Mouse (Mus musculus) gastrocnemius, adult 2 months (tissue): ENCODE data around the gene Irgc1. TPM values are rescaled to one million over a fixed set of nuclear protein-coding genes. Genes with fewer than 3 reads are reported as not detected.

Source experiments
- DNase-seq: peaks from one replicate; pipeline ENCODE4 v3.0.0; 2022
- H3K27ac ChIP-seq: fragments of 200-600 bp; 2 replicates; pipeline ENCODE4 v1.8.1; 2022; ENCODE audit warnings: mild to moderate bottlenecking
- H3K4me3 ChIP-seq: fragments of 200-600 bp; 2 replicates; pipeline ENCODE4 v1.8.1; 2022; ENCODE audit warnings: mild to moderate bottlenecking, moderate library complexity
- CTCF ChIP-seq: fragments of 200-600 bp; IDR thresholded peaks from 2 replicates; pipeline ENCODE4 v1.8.1; 2022; ENCODE audit warnings: antibody characterized with exemption, mild to moderate bottlenecking, moderate library complexity
- intact Hi-C: fragments of 180-260 bp; cut with DNase I; formaldehyde crosslinking; loops from one replicate; pipeline ENCODE4 v1.15.1; 2025
- total RNA-seq, 2 experiments: library from RNA; stranded (reverse); gene quantifications; 2 replicates each; pipeline ENCODE4 v1.2.3; 2021

Gene Irgc1
- total RNA-seq, 2 experiments from 2014 or later = not detected

- intact Hi-C loops = no loop called here
- Histone ChIP-seq H3K4me3 (no peak overlapping the region), H3K27ac (no peak overlapping the region)
- no peak for TF ChIP-seq CTCF
- no peak for DNase-seq
Measured at GRCm38 (mm10) chr7:24382730-24383372, 69.2 kb downstream of the Irgc1 start.

Other genes with a start within 250 kb of the Irgc1 start
- 1 to 10 TPM; 3.3 to 3.6 TPM for gene Zfp111, start 240.9 kb downstream of the Irgc1 start, total RNA-seq
- 1 to 10 TPM; 2.4 TPM for gene Zfp109, start 214.7 kb downstream of the Irgc1 start, total RNA-seq
- gene Zfp108, start 197.5 kb downstream of the Irgc1 start, total RNA-seq = 1 to 10 TPM; 1.9 to 2.3 TPM
- 1 to 10 TPM; 4.3 to 5.9 TPM for gene Zfp93, start 181.9 kb downstream of the Irgc1 start, total RNA-seq
- 1 to 10 TPM; 2.6 to 4.1 TPM for gene Zfp61, start 151.1 kb downstream of the Irgc1 start, total RNA-seq
- gene Zfp94, start 135.6 kb downstream of the Irgc1 start, total RNA-seq = 1 to 10 TPM; 2.4 to 2.5 TPM
- gene Tescl, start 118.4 kb downstream of the Irgc1 start, total RNA-seq = not detected
- gene Lypd5, start 103.1 kb downstream of the Irgc1 start, total RNA-seq = not detected
- gene Kcnn4, start 82.0 kb downstream of the Irgc1 start, total RNA-seq = under 1 TPM; 0.25 to 0.64 TPM
- 10 to 100 TPM in 1 of 2 experiments, 1 to 10 TPM in 1; 9.4 to 10.2 TPM for gene Smg9, start 52.7 kb downstream of the Irgc1 start, total RNA-seq
- 1 to 10 TPM in 1 of 2 experiments, under 1 TPM in 1; 0.89 to 1.3 TPM for gene Plaur, start 10.2 kb upstream of the Irgc1 start, total RNA-seq
- 1 to 10 TPM; 2.4 to 2.8 TPM for gene Cadm4, start 29.7 kb upstream of the Irgc1 start, total RNA-seq
- gene Zfp428, start 54.7 kb upstream of the Irgc1 start, total RNA-seq = 1 to 10 TPM; 3.5 to 6.5 TPM
- gene AC161166.1, start 60.2 kb upstream of the Irgc1 start, total RNA-seq = not detected
- gene Irgq, start 78.4 kb upstream of the Irgc1 start, total RNA-seq = 10 to 100 TPM; 11.5 to 16.1 TPM
- not detected for gene Pinlyp, start 93.8 kb upstream of the Irgc1 start, total RNA-seq
- gene Xrcc1, start 94.0 kb upstream of the Irgc1 start, total RNA-seq = 10 to 100 TPM; 18.3 to 18.5 TPM
- 10 to 100 TPM; 22.0 to 27.4 TPM for gene Ethe1, start 135.2 kb upstream of the Irgc1 start, total RNA-seq
- gene Zfp575, start 135.3 kb upstream of the Irgc1 start, total RNA-seq = under 1 TPM in 1 of 2 experiments, not detected in 1; 0.17 TPM
- gene Phldb3, start 158.5 kb upstream of the Irgc1 start, total RNA-seq = under 1 TPM; 0.54 to 0.59 TPM
- not detected for gene Lypd3, start 184.3 kb upstream of the Irgc1 start, total RNA-seq
- not detected for gene Tex101, start 224.4 kb upstream of the Irgc1 start, total RNA-seq